Mouse (Mus musculus): ENCODE results near the gene Syngr1.

GRCm38 (mm10) chr15:80153757-80154156, 62.6 kb downstream of the Syngr1 start:
- TF ChIP-seq GATA1 (IDR thresholded peaks at IDR 0.05; ENCODE audit: borderline replicate concordance, low read length): no peak
- no peak for TF ChIP-seq FLI1 (IDR thresholded peaks at IDR 0.05; ENCODE audit: low read length)

Measured in megakaryocyte, embryonic 14.5 days (primary cell).